Mouse (Mus musculus): ENCODE data around the gene Hist1h2bc.

DNA sequence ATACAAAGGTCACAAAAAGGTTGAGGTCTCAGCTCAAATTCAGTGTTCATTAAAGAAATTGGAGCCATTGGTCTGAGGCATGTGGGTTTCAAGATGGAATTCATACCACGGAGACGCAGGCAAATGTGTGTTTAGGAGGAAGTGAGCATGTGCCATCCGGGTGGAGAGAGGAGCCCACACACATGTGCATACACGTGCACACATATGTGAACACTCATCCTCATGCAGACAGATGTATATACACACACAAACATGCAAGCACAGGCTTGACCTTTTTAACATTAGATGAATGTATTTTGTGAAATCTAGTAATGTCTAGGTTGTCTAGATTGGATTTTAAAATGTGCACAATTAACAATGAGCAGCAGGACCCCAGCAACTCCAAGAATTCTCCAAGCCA is 18.2 kb downstream of the Hist1h2bc start:
- TF ChIP-seq POLR2A (IDR thresholded peaks at IDR 0.05; ENCODE audit: borderline replicate concordance, control insufficient read depth, low read depth, low read length) (no peak), CTCF (IDR thresholded peaks at IDR 0.05; ENCODE audit: control insufficient read depth, insufficient read depth, low read length) (no peak)

Data from bone marrow, adult 2 months (tissue).